Mouse (Mus musculus): ENCODE data around the gene Zfp978. TPM values are rescaled to one million over a fixed set of nuclear protein-coding genes. Genes with fewer than 3 reads are reported as not detected.
"Not testable (repeated sequence)": the region's sequence is repeated elsewhere in the genome, so short reads cannot be mapped to it uniquely, and the experiment has no call there.

Zfp978 gene
- not detected in 2 replicates for polyA plus RNA-seq (2015; fragmentation: Nextera tagmentation; extraction: Ambion mirVana)

- not testable (repeated sequence) for H3K36me3 ChIP-seq (ENCODE audit: control insufficient read depth, insufficient read depth, low read length); H3K4me3 ChIP-seq (replicated peaks; ENCODE audit: low read length); H3K9ac ChIP-seq (ENCODE audit: low read length); H3K27me3 ChIP-seq (ENCODE audit: control insufficient read depth, insufficient read depth, low read length); H3K27ac ChIP-seq (ENCODE audit: low read length); H3K9me3 ChIP-seq (replicated peaks; ENCODE audit: control insufficient read depth, low read length); H3K4me1 ChIP-seq (ENCODE audit: control insufficient read depth, insufficient read depth, low read length); ATAC-seq (ENCODE audit: insufficient read depth, low FRiP score); H3K4me2 ChIP-seq (ENCODE audit: low read depth, low read length)
- no CpG with 5 or more reads among the region's 6 CpGs for WGBS
Measured at GRCm38 (mm10) chr4:147361003-147361402, at the start of gene Zfp978. Gene Zfp978 (plus strand): TSS chr4:147361303.

GRCm38 (mm10) chr4:147335036-147335690 lies 25.9 kb upstream of the Zfp978 start:
- WGBS = 88% methylated on average over 2 of the region's 2 CpGs
- H3K4me2 ChIP-seq (ENCODE audit: low read depth, low read length); H3K27me3 ChIP-seq (ENCODE audit: control insufficient read depth, insufficient read depth, low read length); H3K27ac ChIP-seq (ENCODE audit: low read length); H3K9ac ChIP-seq (ENCODE audit: low read length); H3K4me1 ChIP-seq (ENCODE audit: control insufficient read depth, insufficient read depth, low read length); H3K4me3 ChIP-seq (replicated peaks; ENCODE audit: low read length); H3K36me3 ChIP-seq (ENCODE audit: control insufficient read depth, insufficient read depth, low read length): not testable (repeated sequence)
- peak; percentile 73; the same call in 1 of the 2 replicates for ATAC-seq (ENCODE audit: insufficient read depth, low FRiP score)
- H3K9me3 ChIP-seq (replicated peaks; ENCODE audit: control insufficient read depth, low read length) = peaks cover 44% of the 10 kb centered on the region

- WGBS = 37% methylated on average over 1 of the region's 1 CpGs
- H3K27ac ChIP-seq (ENCODE audit: low read length); H3K4me2 ChIP-seq (ENCODE audit: low read depth, low read length); H3K27me3 ChIP-seq (ENCODE audit: control insufficient read depth, insufficient read depth, low read length); H3K36me3 ChIP-seq (ENCODE audit: control insufficient read depth, insufficient read depth, low read length); H3K4me3 ChIP-seq (replicated peaks; ENCODE audit: low read length); H3K9ac ChIP-seq (ENCODE audit: low read length); H3K4me1 ChIP-seq (ENCODE audit: control insufficient read depth, insufficient read depth, low read length): not testable (repeated sequence)
- peak; percentile 40; the same call in 1 of the 2 replicates for ATAC-seq (ENCODE audit: insufficient read depth, low FRiP score)
- peaks cover 45% of the 10 kb centered on the region for H3K9me3 ChIP-seq (replicated peaks; ENCODE audit: control insufficient read depth, low read length)
Measured at GRCm38 (mm10) chr4:147335691-147336367, 25.3 kb upstream of the Zfp978 start.

GRCm38 (mm10) chr4:147336368-147337195 lies 24.5 kb upstream of the Zfp978 start:
- not testable (repeated sequence) for H3K4me3 ChIP-seq (replicated peaks; ENCODE audit: low read length); H3K4me1 ChIP-seq (ENCODE audit: control insufficient read depth, insufficient read depth, low read length); H3K9ac ChIP-seq (ENCODE audit: low read length); H3K36me3 ChIP-seq (ENCODE audit: control insufficient read depth, insufficient read depth, low read length); H3K27me3 ChIP-seq (ENCODE audit: control insufficient read depth, insufficient read depth, low read length); H3K4me2 ChIP-seq (ENCODE audit: low read depth, low read length); H3K27ac ChIP-seq (ENCODE audit: low read length)
- ATAC-seq (ENCODE audit: insufficient read depth, low FRiP score) = peak; percentile 65
- 62% methylated on average over 6 of the region's 6 CpGs for WGBS
- H3K9me3 ChIP-seq (replicated peaks; ENCODE audit: control insufficient read depth, low read length) = peaks cover 45% of the 10 kb centered on the region

GRCm38 (mm10) chr4:147337520-147337919 lies 23.6 kb upstream of the Zfp978 start:
- H3K9me3 ChIP-seq (replicated peaks; ENCODE audit: control insufficient read depth, low read length) = peaks cover 45% of the 10 kb centered on the region
- WGBS = 84% methylated on average over 2 of the region's 2 CpGs

GRCm38 (mm10) chr4:147338032-147338610 lies 23.0 kb upstream of the Zfp978 start:
- Histone ChIP-seq H3K36me3 (ENCODE audit: control insufficient read depth, insufficient read depth, low read length) (no peaks in the 10 kb centered on the region), H3K9ac (ENCODE audit: low read length) (no peak overlapping the region), H3K27ac (ENCODE audit: low read length) (no peak overlapping the region), H3K9me3 (replicated peaks; ENCODE audit: control insufficient read depth, low read length) (peaks cover 47% of the 10 kb centered on the region), H3K4me2 (ENCODE audit: low read depth, low read length) (no peak overlapping the region), H3K4me1 (ENCODE audit: control insufficient read depth, insufficient read depth, low read length) (no peaks in the 10 kb centered on the region), H3K27me3 (ENCODE audit: control insufficient read depth, insufficient read depth, low read length) (no peaks in the 10 kb centered on the region), H3K4me3 (replicated peaks; ENCODE audit: low read length) (no peak overlapping the region)
- WGBS = 75% methylated on average over 5 of the region's 5 CpGs
- ATAC-seq (ENCODE audit: insufficient read depth, low FRiP score) = no peak

More at GRCm38 (mm10) chr4:147337520-147337919, 23.6 kb upstream of the Zfp978 start:
- H3K4me1 ChIP-seq (ENCODE audit: control insufficient read depth, insufficient read depth, low read length); H3K36me3 ChIP-seq (ENCODE audit: control insufficient read depth, insufficient read depth, low read length); ATAC-seq (ENCODE audit: insufficient read depth, low FRiP score); H3K27me3 ChIP-seq (ENCODE audit: control insufficient read depth, insufficient read depth, low read length); H3K4me2 ChIP-seq (ENCODE audit: low read depth, low read length); H3K27ac ChIP-seq (ENCODE audit: low read length); H3K9ac ChIP-seq (ENCODE audit: low read length); H3K4me3 ChIP-seq (replicated peaks; ENCODE audit: low read length): not testable (repeated sequence)

GRCm38 (mm10) chr4:147338706-147339105 lies 22.4 kb upstream of the Zfp978 start:
- H3K9me3 ChIP-seq (replicated peaks; ENCODE audit: control insufficient read depth, low read length) = peaks cover 53% of the 10 kb centered on the region
- not testable (repeated sequence) for H3K4me2 ChIP-seq (ENCODE audit: low read depth, low read length); H3K36me3 ChIP-seq (ENCODE audit: control insufficient read depth, insufficient read depth, low read length); H3K4me3 ChIP-seq (replicated peaks; ENCODE audit: low read length); H3K9ac ChIP-seq (ENCODE audit: low read length); ATAC-seq (ENCODE audit: insufficient read depth, low FRiP score); H3K27me3 ChIP-seq (ENCODE audit: control insufficient read depth, insufficient read depth, low read length); H3K4me1 ChIP-seq (ENCODE audit: control insufficient read depth, insufficient read depth, low read length); H3K27ac ChIP-seq (ENCODE audit: low read length)
- 79% methylated on average over 3 of the region's 3 CpGs for WGBS

GRCm38 (mm10) chr4:147339601-147340219 lies 21.4 kb upstream of the Zfp978 start:
- not testable (repeated sequence) for H3K4me2 ChIP-seq (ENCODE audit: low read depth, low read length); H3K36me3 ChIP-seq (ENCODE audit: control insufficient read depth, insufficient read depth, low read length); H3K27me3 ChIP-seq (ENCODE audit: control insufficient read depth, insufficient read depth, low read length); H3K4me3 ChIP-seq (replicated peaks; ENCODE audit: low read length); H3K27ac ChIP-seq (ENCODE audit: low read length); H3K4me1 ChIP-seq (ENCODE audit: control insufficient read depth, insufficient read depth, low read length); ATAC-seq (ENCODE audit: insufficient read depth, low FRiP score); H3K9ac ChIP-seq (ENCODE audit: low read length)
- 70% methylated on average over 7 of the region's 7 CpGs for WGBS
- peaks cover 53% of the 10 kb centered on the region for H3K9me3 ChIP-seq (replicated peaks; ENCODE audit: control insufficient read depth, low read length)
